Mouse (Mus musculus): ENCODE data around the gene Hip1. TPM values are rescaled to one million over a fixed set of nuclear protein-coding genes. Genes with fewer than 3 reads are reported as not detected.
A peak's percentile ranks its signal among the peaks of the same experiment; 100 is the strongest.
"Not testable (repeated sequence)": the region's sequence is repeated elsewhere in the genome, so short reads cannot be mapped to it uniquely, and the experiment has no call there.

The Hip1 gene
- polyA plus RNA-seq, 1 experiment from 2014 or later = 32.3 TPM

DNA sequence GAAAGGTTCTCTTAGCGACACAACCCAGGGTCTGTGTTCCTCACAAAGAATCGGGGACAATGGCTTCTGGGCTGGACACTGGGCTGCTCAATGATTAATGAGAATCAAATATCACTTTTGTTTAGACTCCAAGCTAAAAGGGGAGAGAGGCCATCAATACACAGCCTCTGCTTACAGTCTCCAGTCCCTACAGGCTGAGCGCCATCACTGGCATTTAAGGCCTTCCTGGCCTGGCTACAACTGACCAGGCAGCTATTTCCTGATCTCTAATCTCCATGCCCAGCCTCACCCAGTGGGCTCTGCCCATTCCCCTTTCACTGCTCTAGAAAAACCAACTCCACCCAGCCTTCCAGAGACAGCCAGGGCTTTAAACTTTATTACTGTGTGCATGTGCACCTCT, 59.6 kb downstream of the Hip1 start:
- Histone ChIP-seq H3K36me3 (ENCODE audit: poor library complexity, severe bottlenecking) (peaks cover 5% of the 10 kb centered on the region; the same call in 1 of the 2 replicates), H3K4me2 (no peak overlapping the region), H3K27me3 (no peaks in the 10 kb centered on the region), H3K27ac (no peak overlapping the region), H3K4me3 (no peak overlapping the region), H3K9ac (no peak overlapping the region), H3K9me3 (replicated peaks) (peaks cover 4% of the 10 kb centered on the region; the same call in 1 of the 2 replicates), H3K4me1 (peaks cover 24% of the 10 kb centered on the region)
- ATAC-seq = no peak
- 84% methylated on average over 3 of the region's 3 CpGs for WGBS

GRCm38 (mm10) chr5:135483865-135484264, 61.1 kb downstream of the Hip1 start:
- H3K4me2 ChIP-seq; ATAC-seq; H3K4me3 ChIP-seq; H3K9me3 ChIP-seq (replicated peaks); H3K27me3 ChIP-seq; H3K9ac ChIP-seq; H3K36me3 ChIP-seq (ENCODE audit: poor library complexity, severe bottlenecking); H3K27ac ChIP-seq: not testable (repeated sequence)
- WGBS = 96% methylated on average over 6 of the region's 6 CpGs
- peaks cover 17% of the 10 kb centered on the region for H3K4me1 ChIP-seq

DNA sequence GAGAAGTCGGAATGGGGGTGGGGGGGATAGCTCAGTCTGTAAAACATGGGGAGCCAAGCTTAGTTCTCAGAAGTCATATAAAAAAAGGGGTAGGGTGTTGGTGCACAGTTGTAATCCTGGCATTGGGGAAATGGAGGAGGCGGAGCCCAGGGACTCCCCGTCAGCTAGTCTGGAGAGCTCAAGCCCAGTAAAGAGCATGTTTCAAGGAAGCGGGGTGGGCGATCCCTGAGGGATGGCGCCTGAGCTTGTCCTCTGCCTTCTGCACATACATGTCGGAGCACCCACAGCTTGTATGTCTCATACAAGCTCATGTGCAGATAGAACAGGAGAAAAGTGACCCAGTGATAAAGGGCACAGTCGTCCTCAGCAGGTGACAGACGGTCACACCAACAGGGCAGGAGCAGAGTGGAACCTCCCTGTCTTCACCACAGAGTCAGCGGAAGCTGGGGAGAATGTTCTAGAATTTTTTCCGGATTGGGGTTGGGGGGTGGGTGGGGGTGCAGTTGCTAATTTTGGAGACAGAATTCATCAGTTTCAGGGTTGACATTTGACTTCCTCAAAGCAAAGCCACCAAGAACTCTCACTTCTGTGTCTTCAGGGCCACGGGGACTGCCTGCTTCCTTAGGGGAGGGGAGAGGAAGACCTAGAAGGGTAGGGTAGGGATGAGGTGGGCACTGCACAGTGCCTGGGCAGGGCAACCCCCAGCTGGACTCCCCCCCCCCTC, 65.9 kb downstream of the Hip1 start:
- 92% methylated on average over 12 of the region's 12 CpGs for WGBS
- peaks cover 19% of the 10 kb centered on the region for H3K36me3 ChIP-seq (ENCODE audit: poor library complexity, severe bottlenecking)
- no peak overlapping the region for H3K4me3 ChIP-seq
- no peak overlapping the region for H3K27ac ChIP-seq
- no peak overlapping the region for H3K4me2 ChIP-seq
- H3K27me3 ChIP-seq = no peaks in the 10 kb centered on the region
- no peaks in the 10 kb centered on the region; the same call in 1 of the 2 replicates for H3K9me3 ChIP-seq (replicated peaks)
- no peak overlapping the region for H3K9ac ChIP-seq
- H3K4me1 ChIP-seq = no peaks in the 10 kb centered on the region
- no peak for ATAC-seq

- Histone ChIP-seq H3K27me3 (no peaks in the 10 kb centered on the region), H3K4me2 (no peak overlapping the region), H3K36me3 (ENCODE audit: poor library complexity, severe bottlenecking) (peaks cover 14% of the 10 kb centered on the region), H3K4me1 (no peaks in the 10 kb centered on the region), H3K27ac (no peak overlapping the region), H3K4me3 (no peak overlapping the region), H3K9ac (no peak overlapping the region), H3K9me3 (replicated peaks) (no peaks in the 10 kb centered on the region; the same call in 1 of the 2 replicates)
- 95% methylated on average over 5 of the region's 5 CpGs for WGBS
- ATAC-seq = no peak
Observed at GRCm38 (mm10) chr5:135476199-135476598, 68.7 kb downstream of the Hip1 start.

- ATAC-seq = no peak
Observed at GRCm38 (mm10) chr5:135472405-135472804, 72.5 kb downstream of the Hip1 start.

DNA sequence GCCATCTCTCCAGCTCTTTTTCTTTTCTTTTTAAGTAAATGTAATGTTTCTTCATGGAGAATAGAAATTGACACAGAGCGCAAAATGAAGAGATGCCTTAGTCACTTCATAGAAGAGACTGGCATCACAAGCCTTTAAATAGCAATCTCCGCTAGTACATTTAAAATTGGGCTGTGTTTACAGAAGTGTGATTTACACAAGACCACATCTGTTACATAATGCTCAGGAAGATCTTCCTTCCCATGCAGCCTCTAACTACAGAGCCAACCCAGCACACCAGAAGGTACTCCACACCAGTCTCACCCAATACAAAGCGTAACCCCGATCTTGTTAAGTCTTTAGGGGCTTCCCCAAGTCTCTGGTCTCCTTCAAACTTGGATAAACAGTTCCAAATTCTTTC, 73.2 kb downstream of the Hip1 start:
- Histone ChIP-seq H3K4me1 (no peaks in the 10 kb centered on the region), H3K36me3 (ENCODE audit: poor library complexity, severe bottlenecking) (peaks cover 27% of the 10 kb centered on the region), H3K27ac (no peak overlapping the region), H3K9ac (no peak overlapping the region), H3K4me3 (no peak overlapping the region), H3K27me3 (no peaks in the 10 kb centered on the region), H3K9me3 (replicated peaks) (0 out of 2 replicates have a peak, but pooled peaks cover 4% of the 10 kb centered on the region), H3K4me2 (no peak overlapping the region)
- WGBS = 98% methylated on average over 4 of the region's 4 CpGs
- no peak for ATAC-seq

More at GRCm38 (mm10) chr5:135472405-135472804, 72.5 kb downstream of the Hip1 start:
- WGBS = 89% methylated on average over 6 of the region's 6 CpGs
- peaks cover 22% of the 10 kb centered on the region for H3K36me3 ChIP-seq (ENCODE audit: poor library complexity, severe bottlenecking)
- no peaks in the 10 kb centered on the region for H3K4me1 ChIP-seq
- no peak overlapping the region for H3K9ac ChIP-seq
- no peak overlapping the region for H3K27ac ChIP-seq
- 0 out of 2 replicates have a peak, but pooled peaks cover 1% of the 10 kb centered on the region for H3K9me3 ChIP-seq (replicated peaks)
- H3K4me3 ChIP-seq = no peak overlapping the region
- H3K4me2 ChIP-seq = no peak overlapping the region
- no peaks in the 10 kb centered on the region for H3K27me3 ChIP-seq

DNA sequence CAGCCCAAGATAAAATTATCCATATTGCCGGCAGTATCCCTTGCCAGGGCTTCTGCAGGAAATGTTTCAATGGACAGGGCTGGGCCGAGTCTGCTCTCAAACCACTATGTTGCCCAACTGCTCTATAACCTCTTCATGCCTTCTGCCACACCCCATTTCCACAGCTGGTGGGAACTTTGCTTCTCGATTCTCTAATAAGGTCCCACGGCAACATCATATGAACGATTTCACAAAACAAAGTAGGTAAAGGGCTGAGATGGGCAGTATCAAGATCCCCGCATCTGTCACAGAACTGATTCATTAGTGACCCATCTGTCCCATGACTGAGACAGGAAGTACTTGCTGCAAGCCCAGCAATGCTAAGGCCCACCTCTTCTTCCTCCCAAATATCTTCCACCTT, 76.6 kb downstream of the Hip1 start:
- no peak for ATAC-seq

DNA sequence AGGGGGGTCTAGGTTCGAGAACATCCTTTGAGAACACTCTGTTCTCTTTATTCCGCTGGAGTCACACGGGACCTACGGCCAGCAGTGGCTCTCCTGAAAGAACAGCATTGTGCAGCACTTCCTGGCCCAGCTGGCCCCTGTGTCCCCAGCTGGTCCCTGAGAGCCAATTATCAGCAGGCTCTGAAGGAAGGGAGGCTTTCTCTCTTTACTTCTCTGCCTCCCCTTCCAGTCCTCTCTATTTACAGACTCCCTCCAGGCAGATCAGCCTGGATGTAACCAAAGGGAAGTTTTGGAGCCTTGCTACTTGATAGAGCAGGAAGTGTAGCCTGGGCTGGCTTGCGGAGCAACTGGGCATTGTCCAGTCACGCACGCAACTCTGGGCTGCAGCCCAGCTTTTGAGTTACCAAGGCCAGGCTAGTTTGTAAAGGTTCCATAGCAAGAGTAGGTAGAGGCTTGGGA, 79.1 kb downstream of the Hip1 start:
- ATAC-seq = 0 out of 2 replicates have a peak, but pooled peaks have one; percentile 13
- Histone ChIP-seq H3K9ac (no peak overlapping the region), H3K4me2 (no peak overlapping the region), H3K27ac (peak overlapping the region; percentile 57; the same call in 1 of the 2 replicates), H3K4me3 (no peak overlapping the region), H3K9me3 (replicated peaks) (0 out of 2 replicates have a peak, but pooled peaks cover 4% of the 10 kb centered on the region), H3K27me3 (no peaks in the 10 kb centered on the region), H3K4me1 (peaks cover 13% of the 10 kb centered on the region), H3K36me3 (ENCODE audit: poor library complexity, severe bottlenecking) (peaks cover 13% of the 10 kb centered on the region)
- 43% methylated on average over 7 of the region's 7 CpGs for WGBS

More for the DNA sequence above, 76.6 kb downstream of the Hip1 start:
- no peak overlapping the region for H3K4me3 ChIP-seq
- no peak overlapping the region for H3K27ac ChIP-seq
- peaks cover 13% of the 10 kb centered on the region for H3K36me3 ChIP-seq (ENCODE audit: poor library complexity, severe bottlenecking)
- H3K9me3 ChIP-seq (replicated peaks) = 0 out of 2 replicates have a peak, but pooled peaks cover 4% of the 10 kb centered on the region
- no peak overlapping the region for H3K4me2 ChIP-seq
- no peaks in the 10 kb centered on the region for H3K27me3 ChIP-seq
- H3K4me1 ChIP-seq = peaks cover 12% of the 10 kb centered on the region
- 98% methylated on average over 6 of the region's 6 CpGs for whole genome bisulfite sequencing
- no peak overlapping the region for H3K9ac ChIP-seq

DNA sequence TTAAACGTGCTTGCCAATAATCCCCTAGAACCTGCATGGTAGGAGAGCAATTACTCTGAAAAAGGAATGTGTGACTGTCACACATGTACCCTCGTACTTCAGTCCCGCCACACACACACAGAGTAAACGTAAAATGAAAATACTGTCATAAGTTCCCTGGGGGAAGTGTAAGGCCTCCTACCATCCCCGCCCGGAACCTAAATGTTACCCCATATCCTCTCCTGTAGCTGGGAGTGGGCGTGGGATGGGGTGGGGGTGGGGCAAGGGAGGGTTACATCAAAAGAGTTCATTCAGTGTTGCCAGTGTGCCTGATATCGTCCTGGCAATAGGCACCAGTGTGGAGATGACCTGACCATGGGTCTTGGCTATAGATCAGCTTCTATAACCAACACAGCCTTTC, 81.5 kb downstream of the Hip1 start:
- no peak overlapping the region for H3K9ac ChIP-seq
- H3K27ac ChIP-seq = no peak overlapping the region
- H3K36me3 ChIP-seq (ENCODE audit: poor library complexity, severe bottlenecking) = peaks cover 31% of the 10 kb centered on the region
- H3K4me2 ChIP-seq = no peak overlapping the region
- peaks cover 20% of the 10 kb centered on the region for H3K4me1 ChIP-seq
- no peaks in the 10 kb centered on the region for H3K27me3 ChIP-seq
- 86% methylated on average over 8 of the region's 8 CpGs for WGBS
- H3K9me3 ChIP-seq (replicated peaks) = 0 out of 2 replicates have a peak, but pooled peaks cover 4% of the 10 kb centered on the region
- H3K4me3 ChIP-seq = no peak overlapping the region
- ATAC-seq = no peak

GRCm38 (mm10) chr5:135460833-135461173, 84.1 kb downstream of the Hip1 start:
- Histone ChIP-seq H3K4me3 (no peak overlapping the region), H3K9ac (no peak overlapping the region), H3K27ac (peak overlapping the region; percentile 44), H3K9me3 (replicated peaks) (no peaks in the 10 kb centered on the region), H3K4me1 (peaks cover 13% of the 10 kb centered on the region), H3K36me3 (ENCODE audit: poor library complexity, severe bottlenecking) (peaks cover 40% of the 10 kb centered on the region), H3K27me3 (no peaks in the 10 kb centered on the region), H3K4me2 (no peak overlapping the region)
- ATAC-seq = no peak; the same call in 1 of the 2 replicates
- WGBS = 53% methylated on average over 4 of the region's 4 CpGs

DNA sequence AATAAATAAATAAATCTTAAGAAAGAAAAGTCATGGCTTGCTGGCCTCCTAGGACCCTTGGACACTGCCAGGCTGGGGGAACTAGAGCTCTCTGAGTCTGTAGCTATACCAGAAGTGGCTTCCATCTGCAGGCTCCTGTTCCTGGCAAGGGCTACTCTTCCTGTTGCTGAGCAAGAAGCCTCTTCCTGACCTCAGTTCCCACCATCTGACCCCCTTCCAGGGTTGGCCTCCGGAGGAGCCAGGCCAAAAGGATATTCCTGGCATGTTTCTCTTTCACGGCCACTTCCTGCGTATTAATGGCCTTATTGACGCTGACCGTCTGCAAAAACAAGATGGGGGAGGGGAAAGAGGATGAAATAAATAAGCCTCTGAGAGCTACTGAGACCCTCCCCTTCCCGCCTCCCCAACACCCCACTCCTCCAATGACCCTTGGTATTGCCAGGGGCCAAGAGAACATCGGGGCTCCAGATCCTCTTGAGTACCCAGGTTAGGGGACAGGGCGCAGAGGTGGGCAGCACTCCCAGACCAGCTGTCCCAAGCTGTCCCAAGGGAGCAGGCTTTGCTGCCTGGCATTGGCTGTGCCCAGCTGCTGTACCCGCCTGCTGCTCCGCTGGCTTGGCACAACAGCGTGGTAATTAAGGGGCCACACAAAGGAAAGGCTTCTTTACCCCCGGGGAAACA, 84.6 kb downstream of the Hip1 start:
- 72% methylated on average over 12 of the region's 12 CpGs for WGBS
- Histone ChIP-seq H3K4me3 (no peak overlapping the region), H3K9me3 (replicated peaks) (no peaks in the 10 kb centered on the region), H3K27ac (peak overlapping the region; percentile 44), H3K4me2 (no peak overlapping the region; the same call in 1 of the 2 replicates), H3K27me3 (no peaks in the 10 kb centered on the region), H3K4me1 (peaks cover 8% of the 10 kb centered on the region), H3K36me3 (ENCODE audit: poor library complexity, severe bottlenecking) (peaks cover 44% of the 10 kb centered on the region), H3K9ac (no peak overlapping the region; the same call in 1 of the 2 replicates)
- peak; percentile 62; the same call in 1 of the 2 replicates for ATAC-seq

DNA sequence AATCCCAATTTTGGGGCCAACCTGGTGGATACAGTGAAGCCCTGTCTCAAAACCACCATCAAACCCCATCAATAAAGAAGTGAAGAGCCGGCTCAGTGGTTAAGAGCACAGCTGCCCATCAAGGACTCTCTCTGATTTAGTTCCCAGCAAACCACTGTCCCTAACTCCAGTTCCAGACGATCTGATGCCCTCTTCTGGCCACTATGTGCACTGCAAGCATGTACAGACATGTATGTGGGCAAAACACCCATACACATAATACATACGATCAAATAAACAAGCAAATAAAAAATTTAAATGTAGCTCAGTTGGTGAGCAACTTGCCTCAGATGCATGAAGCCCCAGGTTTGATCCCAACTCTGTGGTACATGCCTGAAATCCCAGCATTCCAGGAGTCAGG, 85.4 kb downstream of the Hip1 start:
- Histone ChIP-seq H3K9ac (no peak overlapping the region), H3K4me1 (peaks cover 8% of the 10 kb centered on the region), H3K27ac (no peak overlapping the region), H3K4me3 (no peak overlapping the region), H3K36me3 (ENCODE audit: poor library complexity, severe bottlenecking) (peaks cover 52% of the 10 kb centered on the region), H3K9me3 (replicated peaks) (no peaks in the 10 kb centered on the region; the same call in 1 of the 2 replicates), H3K4me2 (no peak overlapping the region), H3K27me3 (no peaks in the 10 kb centered on the region)
- ATAC-seq = no peak
- WGBS = 80% methylated on average over 3 of the region's 3 CpGs

Measured in forebrain, embryonic 13.5 days (tissue).